Mouse (Mus musculus): ENCODE measurements at regions not wholly inside any gene's neighbourhood (a gene's known extent, or its start where the extent isn't known, plus 50 kb on each side); places are given as distances from the start of the nearest gene placed in this dataset.

GRCm38 (mm10) chr3:139859966-139860635 is 654.6 kb downstream of the Stpg2 start:
- TF ChIP-seq POLR2A (IDR thresholded peaks at IDR 0.05; ENCODE audit: insufficient read depth, low read depth, low read length), result no peak
- no peak for TF ChIP-seq CTCF (IDR thresholded peaks at IDR 0.05)
